Mouse (Mus musculus) E14TG2a.4 (cell line): ENCODE results near the gene Commd6.
"Not testable (repeated sequence)": the region's sequence is repeated elsewhere in the genome, so short reads cannot be mapped to it uniquely, and the experiment has no call there.

Experiments
- H3K27me3 ChIP-seq: 2 replicates; pipeline ENCODE4 v1.6.1; 2014; ENCODE audit warnings: low read length, control low read depth; ENCODE audit not compliant: insufficient read depth
- H3K36me3 ChIP-seq: 2 replicates; pipeline ENCODE4 v1.6.1; 2014; ENCODE audit warnings: low read length, control low read depth; ENCODE audit not compliant: insufficient read depth
- H3K4me1 ChIP-seq: replicated peaks from 2 replicates; pipeline ENCODE4 v1.6.1; 2014; ENCODE audit warnings: low read depth, low read length, control low read depth
- H3K4me3 ChIP-seq: replicated peaks from 2 replicates; pipeline ENCODE4 v1.5.1; 2014; ENCODE audit warnings: mild to moderate bottlenecking, low read length
- H3K9me3 ChIP-seq: 2 replicates; pipeline ENCODE4 v1.6.1; 2014; ENCODE audit warnings: low read length, control low read depth
- CTCF ChIP-seq: conservative IDR thresholded peaks from 2 replicates; pipeline ENCODE4 v1.5.1; 2014; ENCODE audit warnings: low read length
- NANOG ChIP-seq: IDR thresholded peaks from 2 replicates; pipeline ENCODE4 v1.6.1; 2014; ENCODE audit warnings: borderline replicate concordance, low read length, mixed read lengths
- POU5F1 ChIP-seq: IDR thresholded peaks from 2 replicates; pipeline ENCODE4 v1.6.1; 2014; ENCODE audit warnings: low read length, borderline replicate concordance

Commd6 gene

DNA sequence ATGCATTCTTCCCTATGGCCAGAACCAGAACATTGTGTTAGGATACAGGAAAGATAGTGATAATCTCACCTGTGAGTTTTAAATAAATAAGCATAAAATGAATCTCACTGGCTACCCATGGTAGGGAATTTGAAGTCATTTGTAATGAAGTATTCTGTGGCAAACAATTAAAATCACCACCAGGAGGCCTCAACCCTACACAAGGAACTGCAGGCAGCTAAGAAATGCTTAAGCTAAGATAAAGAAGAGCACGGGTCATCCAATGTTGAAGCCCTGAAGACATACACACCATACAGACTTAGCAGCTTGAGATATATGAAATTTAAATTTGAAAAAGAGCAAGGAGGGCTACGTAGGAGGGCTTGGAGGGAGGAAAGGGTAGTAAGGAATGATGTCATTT is 34.6 kb downstream of the Commd6 start:
- H3K4me3 ChIP-seq = no peak overlapping the region
- H3K36me3 ChIP-seq = no peaks in the 10 kb centered on the region
- no peaks in the 10 kb centered on the region for H3K9me3 ChIP-seq
- peak; percentile 17; the same call in 1 of the 2 replicates for TF ChIP-seq CTCF
- no peak for TF ChIP-seq NANOG
- no peak for TF ChIP-seq POU5F1
- H3K4me1 ChIP-seq = peaks cover 17% of the 10 kb centered on the region
- H3K27me3 ChIP-seq = peaks cover 50% of the 10 kb centered on the region

DNA sequence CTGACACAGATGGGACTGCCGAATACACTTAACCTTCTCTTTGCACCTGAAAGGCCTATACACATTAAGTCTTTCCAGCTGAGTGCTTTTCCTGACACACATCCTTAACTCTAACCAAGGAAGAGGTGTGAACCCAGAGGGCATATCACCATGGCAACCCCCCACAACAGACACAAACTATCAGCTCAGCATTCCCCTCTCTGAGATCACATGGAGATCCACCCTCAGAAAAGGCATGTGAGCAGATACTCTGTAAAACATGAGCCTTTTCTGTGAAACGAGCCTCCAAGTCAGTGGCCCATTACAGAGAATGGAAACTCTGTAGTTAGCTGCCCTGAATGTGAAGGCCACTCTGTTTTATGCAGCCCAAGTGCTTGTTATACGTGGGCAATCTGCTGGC is 37.6 kb downstream of the Commd6 start:
- H3K36me3 ChIP-seq = no peaks in the 10 kb centered on the region
- peaks cover 13% of the 10 kb centered on the region for H3K4me1 ChIP-seq
- H3K27me3 ChIP-seq = peaks cover 24% of the 10 kb centered on the region
- no peaks in the 10 kb centered on the region for H3K9me3 ChIP-seq
- no peak for TF ChIP-seq NANOG
- no peak for TF ChIP-seq POU5F1
- TF ChIP-seq CTCF = no peak
- no peak overlapping the region for H3K4me3 ChIP-seq

DNA sequence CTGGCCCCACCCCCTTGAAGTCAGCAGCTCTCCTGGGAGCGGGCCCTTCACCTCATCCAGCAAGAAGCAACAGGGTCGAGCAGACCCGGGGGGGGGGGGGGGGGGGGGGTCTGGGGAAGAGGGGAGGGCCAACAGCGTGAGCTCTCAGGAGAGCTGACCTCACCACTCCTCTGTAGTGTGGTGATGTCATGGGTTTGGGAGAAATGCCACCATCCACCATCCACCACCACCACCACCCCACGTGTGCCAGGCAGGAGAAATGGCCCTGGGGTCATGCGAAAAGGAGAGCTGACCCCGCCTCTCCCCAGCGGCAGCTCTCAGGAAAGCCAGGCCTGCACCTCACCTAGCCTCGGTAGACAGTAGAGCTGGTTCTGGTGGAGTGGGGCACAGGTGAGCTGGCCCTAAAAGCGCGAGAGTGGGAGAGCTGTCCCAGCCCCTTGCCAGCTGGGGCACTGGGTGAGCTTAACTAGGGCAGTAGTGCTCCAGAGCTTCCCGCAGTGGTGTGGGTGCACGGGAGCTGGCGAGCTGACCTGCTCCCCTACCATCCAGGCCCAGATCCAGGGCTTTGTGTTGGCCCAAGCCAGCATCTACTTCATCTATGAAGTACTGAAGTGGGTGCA is 43.3 kb downstream of the Commd6 start:
- no peaks in the 10 kb centered on the region for H3K27me3 ChIP-seq
- no peak for TF ChIP-seq POU5F1
- TF ChIP-seq NANOG = no peak
- TF ChIP-seq CTCF = no peak
- H3K4me3 ChIP-seq = 0 out of 2 replicates have a peak overlapping the region, but pooled peaks have one; percentile 10
- no peaks in the 10 kb centered on the region for H3K9me3 ChIP-seq
- H3K4me1 ChIP-seq = peaks cover 5% of the 10 kb centered on the region
- H3K36me3 ChIP-seq = no peaks in the 10 kb centered on the region

DNA sequence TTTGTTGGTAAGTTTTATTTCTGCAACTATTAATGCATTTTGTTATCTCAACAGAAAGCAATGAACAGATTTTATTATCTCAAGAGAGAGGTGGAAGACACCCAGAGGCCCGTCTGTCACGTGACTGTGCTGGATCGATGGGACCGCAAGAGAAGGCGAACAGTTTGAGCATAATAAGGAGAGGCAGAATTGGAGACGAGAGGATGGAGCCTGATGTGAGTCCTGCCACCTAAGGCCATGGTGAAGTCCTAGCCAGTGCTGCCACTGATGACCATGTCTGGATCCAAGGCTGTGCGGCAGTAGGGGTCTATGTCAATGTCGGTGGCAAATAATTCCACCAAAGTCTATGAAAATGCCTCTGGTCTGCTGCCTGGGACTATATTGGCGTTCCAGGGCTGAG is 43.8 kb downstream of the Commd6 start:
- Histone ChIP-seq H3K27me3 (no peaks in the 10 kb centered on the region), H3K9me3 (no peaks in the 10 kb centered on the region), H3K4me3 (no peak overlapping the region), H3K36me3 (no peaks in the 10 kb centered on the region), H3K4me1 (peaks cover 5% of the 10 kb centered on the region)
- TF ChIP-seq CTCF (no peak), NANOG (no peak), POU5F1 (no peak)

DNA sequence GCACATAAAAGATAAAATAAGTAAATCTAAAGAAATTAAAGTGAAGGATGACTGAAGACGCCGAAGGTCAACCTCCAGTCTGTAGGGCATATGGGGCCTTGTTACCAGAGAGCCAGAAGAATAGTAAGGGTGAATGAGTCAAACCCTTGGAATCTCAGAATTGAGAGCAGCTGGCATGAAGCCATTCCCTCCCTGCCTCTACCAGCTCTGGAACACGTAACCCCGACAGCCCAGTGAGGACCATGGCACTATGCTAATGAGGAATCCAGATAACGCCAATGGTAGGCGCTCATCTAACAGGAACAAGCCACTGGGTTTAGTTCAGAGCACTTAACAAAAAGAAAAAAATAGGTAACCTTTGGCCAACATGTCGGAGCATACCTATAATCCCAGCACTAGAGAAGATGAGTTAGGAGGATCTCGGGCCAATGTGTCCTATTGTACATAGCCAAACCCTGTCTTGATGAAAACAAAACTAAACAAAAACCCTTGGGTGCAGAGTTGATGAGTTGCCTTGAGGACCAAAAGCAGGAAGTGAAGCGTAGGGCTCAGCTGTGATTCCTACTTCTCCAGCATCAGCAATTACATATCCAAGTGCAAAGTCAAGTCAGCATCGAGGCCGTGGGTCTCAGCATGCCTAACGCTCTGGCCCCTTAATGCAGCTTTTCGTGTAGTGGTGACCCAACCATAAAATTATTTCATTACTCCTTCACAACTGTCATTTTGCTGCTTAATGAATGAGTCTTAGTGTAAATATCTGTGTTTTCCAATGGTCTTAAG is 45.0 kb downstream of the Commd6 start:
- no peaks in the 10 kb centered on the region for H3K27me3 ChIP-seq
- H3K36me3 ChIP-seq = no peaks in the 10 kb centered on the region
- H3K4me3 ChIP-seq = no peak overlapping the region
- no peaks in the 10 kb centered on the region for H3K9me3 ChIP-seq
- H3K4me1 ChIP-seq = peaks cover 5% of the 10 kb centered on the region
- TF ChIP-seq NANOG (no peak), POU5F1 (no peak), CTCF (no peak)

DNA sequence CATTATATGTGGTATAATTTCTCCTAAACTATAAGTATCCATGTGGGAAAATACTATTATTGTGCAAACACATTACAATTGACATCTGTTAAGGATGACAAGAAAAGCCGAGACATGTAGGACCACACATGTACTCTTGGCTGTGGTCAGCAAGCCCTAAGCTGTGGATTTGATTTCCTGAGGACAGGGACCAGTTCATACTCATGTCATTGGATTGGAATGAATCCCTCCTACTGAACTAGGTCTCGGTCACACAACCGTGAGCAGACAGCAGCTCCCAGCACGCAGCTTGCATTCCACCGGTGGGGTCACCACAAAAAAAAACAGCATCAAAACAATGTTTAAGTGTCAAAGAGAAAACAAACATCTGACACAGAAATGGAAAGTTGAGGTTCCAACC is 46.5 kb downstream of the Commd6 start:
- no peaks in the 10 kb centered on the region for H3K36me3 ChIP-seq
- H3K9me3 ChIP-seq = peaks cover 6% of the 10 kb centered on the region; the same call in 1 of the 2 replicates
- peaks cover 5% of the 10 kb centered on the region for H3K4me1 ChIP-seq
- H3K27me3 ChIP-seq = no peaks in the 10 kb centered on the region
- no peak for TF ChIP-seq POU5F1
- no peak for TF ChIP-seq CTCF
- TF ChIP-seq NANOG = no peak
- no peak overlapping the region for H3K4me3 ChIP-seq

DNA sequence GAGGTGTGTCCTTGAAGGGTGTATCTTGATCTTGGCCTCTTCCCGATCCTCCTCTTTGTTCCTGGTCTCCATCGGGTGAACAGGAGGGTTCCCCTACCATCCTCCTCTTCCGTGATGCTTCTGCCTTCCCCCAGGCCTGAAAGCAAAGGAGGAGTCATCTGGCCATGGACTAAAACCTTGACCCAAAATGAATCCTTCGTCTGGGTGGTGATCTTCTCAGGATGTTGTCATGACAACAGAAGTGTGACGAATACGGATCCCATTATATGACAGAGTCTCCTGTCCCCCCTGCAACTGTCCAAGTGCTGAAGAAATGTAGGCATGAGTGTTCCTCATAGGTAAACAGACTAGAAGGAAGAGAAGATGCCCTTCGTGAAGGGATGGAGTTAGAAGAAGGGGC is 47.1 kb downstream of the Commd6 start:
- Histone ChIP-seq H3K4me3 (no peak overlapping the region), H3K27me3 (no peaks in the 10 kb centered on the region), H3K36me3 (no peaks in the 10 kb centered on the region), H3K9me3 (peaks cover 6% of the 10 kb centered on the region; the same call in 1 of the 2 replicates), H3K4me1 (peaks cover 5% of the 10 kb centered on the region)
- no peak for TF ChIP-seq CTCF
- TF ChIP-seq NANOG = no peak
- no peak for TF ChIP-seq POU5F1

DNA sequence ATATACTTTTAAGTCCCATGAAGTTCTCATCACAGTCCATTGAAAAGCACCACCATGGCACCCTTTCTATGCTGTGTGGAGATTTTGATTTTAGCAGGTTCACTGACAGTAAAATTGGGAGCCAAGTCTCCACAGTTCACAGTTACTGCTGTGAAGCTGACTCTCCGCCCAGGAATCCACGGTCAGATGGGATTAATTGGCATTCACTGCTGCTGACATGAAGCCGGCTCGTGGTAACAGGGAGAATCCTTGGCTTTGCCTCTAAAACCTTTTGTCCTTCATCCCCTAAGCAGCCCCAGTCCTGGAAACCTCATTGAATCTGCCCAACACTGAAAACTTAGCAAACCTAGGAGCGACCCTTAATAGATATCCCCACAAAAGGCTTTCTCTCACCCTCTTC is 49.4 kb downstream of the Commd6 start:
- Histone ChIP-seq H3K4me1 (no peaks in the 10 kb centered on the region), H3K36me3 (no peaks in the 10 kb centered on the region), H3K9me3 (peaks cover 11% of the 10 kb centered on the region; the same call in 1 of the 2 replicates), H3K4me3 (no peak overlapping the region), H3K27me3 (no peaks in the 10 kb centered on the region)
- TF ChIP-seq NANOG = no peak
- no peak for TF ChIP-seq CTCF
- TF ChIP-seq POU5F1 = no peak

DNA sequence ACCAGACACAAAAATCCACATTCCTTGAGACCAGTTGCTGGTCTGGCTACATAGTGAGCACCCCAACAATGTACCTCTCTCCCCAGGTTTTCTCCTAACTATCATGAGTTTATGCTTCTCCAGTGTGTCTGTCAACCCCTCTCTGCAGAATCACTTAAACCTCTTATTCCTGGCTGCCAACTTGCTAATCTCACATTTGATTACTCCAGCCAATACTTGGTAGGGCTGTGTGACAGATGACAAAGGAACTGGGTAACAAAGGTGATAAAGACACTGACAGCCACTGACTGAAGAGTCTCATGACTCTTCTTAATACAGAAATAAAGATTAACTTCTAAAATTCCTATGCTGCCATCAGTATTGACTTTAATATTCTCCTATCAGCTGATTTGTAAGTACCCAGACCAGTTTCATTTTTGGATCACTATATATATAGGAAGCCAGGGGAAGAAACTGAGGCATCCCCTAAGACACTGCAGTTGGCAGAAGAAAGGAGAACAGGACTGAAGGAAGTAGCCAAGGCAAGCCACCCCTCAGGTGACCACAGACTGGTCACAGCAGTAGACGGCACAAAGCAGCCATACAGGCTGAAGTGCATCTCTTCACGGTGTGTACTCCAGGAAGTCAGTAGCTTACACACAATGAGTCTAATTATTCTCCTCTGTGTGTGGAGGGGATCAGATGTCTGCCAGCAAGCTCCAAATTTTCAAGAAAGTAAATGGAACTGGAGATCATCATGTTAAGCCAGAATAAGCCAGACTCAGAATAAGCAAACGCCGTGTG is 52.1 kb downstream of the Commd6 start:
- peaks cover 32% of the 10 kb centered on the region for H3K9me3 ChIP-seq
- H3K4me1 ChIP-seq, H3K4me3 ChIP-seq, H3K27me3 ChIP-seq, H3K36me3 ChIP-seq: not testable (repeated sequence)

DNA sequence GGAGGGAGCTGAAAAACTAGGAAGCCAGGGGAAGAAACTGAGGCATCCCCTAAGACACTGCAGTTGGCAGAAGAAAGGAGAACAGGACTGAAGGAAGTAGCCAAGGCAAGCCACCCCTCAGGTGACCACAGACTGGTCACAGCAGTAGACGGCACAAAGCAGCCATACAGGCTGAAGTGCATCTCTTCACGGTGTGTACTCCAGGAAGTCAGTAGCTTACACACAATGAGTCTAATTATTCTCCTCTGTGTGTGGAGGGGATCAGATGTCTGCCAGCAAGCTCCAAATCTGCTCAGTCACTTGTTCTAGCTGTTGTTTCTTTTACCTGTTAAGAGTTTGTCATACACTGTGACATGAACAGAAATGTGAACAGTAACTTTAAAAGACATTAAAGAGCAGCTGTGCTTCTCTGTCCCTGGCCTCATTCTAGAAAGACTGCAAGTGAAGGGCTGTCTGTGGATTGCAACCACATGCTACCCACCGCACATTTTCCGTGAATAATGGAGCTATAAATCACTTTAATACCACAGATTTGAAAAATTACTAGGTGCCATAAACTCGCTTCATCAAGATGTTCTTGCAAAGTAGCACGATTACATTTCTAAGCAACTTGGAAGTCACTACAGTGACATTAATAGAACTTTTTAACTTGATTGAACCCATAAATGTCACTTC is 53.0 kb downstream of the Commd6 start:
- not testable (repeated sequence) for H3K27me3 ChIP-seq, H3K4me3 ChIP-seq, H3K36me3 ChIP-seq, H3K4me1 ChIP-seq
- H3K9me3 ChIP-seq = peaks cover 35% of the 10 kb centered on the region
